Mouse (Mus musculus) embryonic facial prominence, embryonic 14.5 days (tissue): ENCODE measurements around the gene Tlk2. TPM values are rescaled to one million over a fixed set of nuclear protein-coding genes. Genes with fewer than 3 reads are reported as not detected.

Experiments
- ATAC-seq: fragments of 200-750 bp; cut with Nextera tagmentation; 2 replicates; pipeline ENCODE4 v1.8.0; 2017; ENCODE audit warnings: low read depth, moderate number of reproducible peaks, moderate TSS enrichment
- DNase-seq: peaks from one replicate; pipeline ENCODE4 v3.0.0-alpha.2; 2015; ENCODE audit warnings: low spot score
- H3K27ac ChIP-seq: fragments of 300-500 bp; sonication (generic); replicated peaks from 2 replicates; pipeline ENCODE4 v1.5.1; 2014; ENCODE audit warnings: low read depth, mild to moderate bottlenecking, low read length, moderate library complexity
- H3K27me3 ChIP-seq: fragments of 300-500 bp; sonication (generic); replicated peaks from 2 replicates; pipeline ENCODE4 v1.6.1; 2014; ENCODE audit warnings: low read length; ENCODE audit not compliant: control insufficient read depth, insufficient read depth
- H3K36me3 ChIP-seq: fragments of 300-500 bp; sonication (generic); 2 replicates; pipeline ENCODE4 v1.6.1; 2014; ENCODE audit warnings: low read length, mixed read lengths; ENCODE audit not compliant: control insufficient read depth, insufficient read depth
- H3K4me1 ChIP-seq: fragments of 300-500 bp; sonication (generic); 2 replicates; pipeline ENCODE4 v1.6.1; 2014; ENCODE audit warnings: antibody characterized with exemption, low read length; ENCODE audit not compliant: control insufficient read depth, insufficient read depth
- H3K4me2 ChIP-seq: fragments of 300-500 bp; sonication (generic); 2 replicates; pipeline ENCODE4 v1.6.1; 2014; ENCODE audit warnings: low read depth, mild to moderate bottlenecking, low read length, moderate library complexity, mixed read lengths
- H3K4me3 ChIP-seq: fragments of 300-500 bp; sonication (generic); 2 replicates; pipeline ENCODE4 v1.5.1; 2014; ENCODE audit warnings: low read depth, mild to moderate bottlenecking, low read length
- H3K9ac ChIP-seq: fragments of 300-500 bp; sonication (generic); 2 replicates; pipeline ENCODE4 v1.6.1; 2014; ENCODE audit warnings: low read depth, mild to moderate bottlenecking, low read length, moderate library complexity, mixed read lengths
- H3K9me3 ChIP-seq: fragments of 300-500 bp; sonication (generic); 2 replicates; pipeline ENCODE4 v1.6.1; 2016; ENCODE audit warnings: low read length; ENCODE audit not compliant: control insufficient read depth
- WGBS: fragments of 180-500 bp; shearing (Covaris S2); extraction: QIAGEN DNeasy Blood & Tissue Kit; methylation state at CpG from one replicate; pipeline ENCODE4 v1.1.7; 2014; 5-methylcytosine and 5-hydroxymethylcytosine counted together
- polyA plus RNA-seq: library from polyadenylated mRNA; unstranded; fragments of >200 nt; fragmentation: Nextera tagmentation; extraction: Ambion mirVana; gene quantifications from 2 replicates; pipeline ENCODE4 v1.2.1, GENCODE M21; 2014

Gene Tlk2
- polyA plus RNA-seq, 1 experiment from 2014 or later, result 26.3 TPM

- peaks cover 53% of the 10 kb centered on the region for H3K36me3 ChIP-seq
- H3K9me3 ChIP-seq, result no peaks in the 10 kb centered on the region
- H3K4me2 ChIP-seq, result no peak overlapping the region
- no peaks in the 10 kb centered on the region for H3K4me1 ChIP-seq
- no peak overlapping the region for H3K4me3 ChIP-seq
- no peaks in the 10 kb centered on the region for H3K27me3 ChIP-seq
- no peak for ATAC-seq
- no peak overlapping the region for H3K27ac ChIP-seq
- H3K9ac ChIP-seq, result no peak overlapping the region
- DNase-seq, result no peak
- WGBS, result 74% methylated on average over 1 of the region's 1 CpGs
Observed at GRCm38 (mm10) chr11:105210007-105210406, 31.4 kb downstream of the Tlk2 start.

- Histone ChIP-seq H3K36me3 (peaks cover 49% of the 10 kb centered on the region), H3K27ac (no peak overlapping the region), H3K4me3 (no peak overlapping the region), H3K9ac (no peak overlapping the region), H3K9me3 (no peaks in the 10 kb centered on the region), H3K27me3 (no peaks in the 10 kb centered on the region), H3K4me2 (no peak overlapping the region), H3K4me1 (no peaks in the 10 kb centered on the region)
- ATAC-seq, result no peak
- DNase-seq, result no peak
- WGBS, result 100% methylated on average over 1 of the region's 1 CpGs
Observed at GRCm38 (mm10) chr11:105214257-105214656, 35.6 kb downstream of the Tlk2 start.

- 71% methylated on average over 2 of the region's 2 CpGs for WGBS
- no peak overlapping the region for H3K27ac ChIP-seq
- H3K4me2 ChIP-seq, result no peak overlapping the region
- DNase-seq (no peak), ATAC-seq (no peak)
- no peaks in the 10 kb centered on the region for H3K27me3 ChIP-seq
- no peaks in the 10 kb centered on the region for H3K4me1 ChIP-seq
- no peak overlapping the region for H3K4me3 ChIP-seq
- no peaks in the 10 kb centered on the region for H3K9me3 ChIP-seq
- H3K36me3 ChIP-seq, result peaks cover 35% of the 10 kb centered on the region
- H3K9ac ChIP-seq, result no peak overlapping the region
Observed at GRCm38 (mm10) chr11:105217771-105218170, 39.2 kb downstream of the Tlk2 start.

GRCm38 (mm10) chr11:105234501-105234900, 55.9 kb downstream of the Tlk2 start:
- Histone ChIP-seq H3K4me2 (no peak overlapping the region), H3K4me1 (no peaks in the 10 kb centered on the region), H3K36me3 (peaks cover 22% of the 10 kb centered on the region), H3K27me3 (no peaks in the 10 kb centered on the region), H3K4me3 (no peak overlapping the region), H3K27ac (no peak overlapping the region), H3K9ac (no peak overlapping the region), H3K9me3 (no peaks in the 10 kb centered on the region)
- DNase-seq, result no peak
- ATAC-seq, result no peak
- WGBS, result 88% methylated on average over 2 of the region's 2 CpGs

GRCm38 (mm10) chr11:105240991-105241390, 62.4 kb downstream of the Tlk2 start:
- Histone ChIP-seq H3K9me3 (no peaks in the 10 kb centered on the region), H3K4me3 (no peak overlapping the region), H3K36me3 (peaks cover 47% of the 10 kb centered on the region), H3K4me1 (no peaks in the 10 kb centered on the region), H3K27ac (no peak overlapping the region), H3K9ac (no peak overlapping the region), H3K27me3 (no peaks in the 10 kb centered on the region), H3K4me2 (no peak overlapping the region)
- DNase-seq (peak; percentile 28), ATAC-seq (no peak)

- Histone ChIP-seq H3K27me3 (no peaks in the 10 kb centered on the region), H3K4me2 (no peak overlapping the region), H3K27ac (no peak overlapping the region), H3K4me3 (no peak overlapping the region), H3K36me3 (peaks cover 82% of the 10 kb centered on the region), H3K4me1 (no peaks in the 10 kb centered on the region), H3K9ac (no peak overlapping the region), H3K9me3 (no peaks in the 10 kb centered on the region)
- ATAC-seq (no peak), DNase-seq (no peak)
- WGBS, result 73% methylated on average over 1 of the region's 1 CpGs
Observed at GRCm38 (mm10) chr11:105246369-105246768, 67.8 kb downstream of the Tlk2 start.

GRCm38 (mm10) chr11:105246785-105247184, 68.2 kb downstream of the Tlk2 start:
- Histone ChIP-seq H3K4me1 (no peaks in the 10 kb centered on the region), H3K4me3 (no peak overlapping the region), H3K27ac (no peak overlapping the region), H3K9ac (no peak overlapping the region), H3K27me3 (no peaks in the 10 kb centered on the region), H3K4me2 (no peak overlapping the region), H3K36me3 (peaks cover 81% of the 10 kb centered on the region), H3K9me3 (no peaks in the 10 kb centered on the region)
- 92% methylated on average over 6 of the region's 6 CpGs for WGBS
- no peak for DNase-seq
- no peak for ATAC-seq

GRCm38 (mm10) chr11:105247321-105247720, 68.7 kb downstream of the Tlk2 start:
- no peak for DNase-seq
- no peak for ATAC-seq
- H3K4me1 ChIP-seq, result no peaks in the 10 kb centered on the region
- WGBS, result 93% methylated on average over 5 of the region's 5 CpGs
- no peak overlapping the region for H3K27ac ChIP-seq
- H3K9ac ChIP-seq, result no peak overlapping the region
- H3K4me3 ChIP-seq, result no peak overlapping the region
- peaks cover 75% of the 10 kb centered on the region for H3K36me3 ChIP-seq
- no peak overlapping the region for H3K4me2 ChIP-seq
- no peaks in the 10 kb centered on the region for H3K9me3 ChIP-seq
- H3K27me3 ChIP-seq, result no peaks in the 10 kb centered on the region

- no peak for ATAC-seq
Observed at GRCm38 (mm10) chr11:105259733-105260132, 81.1 kb downstream of the Tlk2 start.

More at GRCm38 (mm10) chr11:105259733-105260132, 81.1 kb downstream of the Tlk2 start:
- no peaks in the 10 kb centered on the region for H3K4me1 ChIP-seq
- DNase-seq, result no peak
- H3K27ac ChIP-seq, result no peak overlapping the region
- H3K27me3 ChIP-seq, result no peaks in the 10 kb centered on the region
- H3K9me3 ChIP-seq, result no peaks in the 10 kb centered on the region
- no peak overlapping the region for H3K4me3 ChIP-seq
- no peak overlapping the region for H3K4me2 ChIP-seq
- WGBS, result 70% methylated on average over 2 of the region's 3 CpGs
- H3K9ac ChIP-seq, result no peak overlapping the region
- H3K36me3 ChIP-seq, result peaks cover 62% of the 10 kb centered on the region
